Mouse (Mus musculus) layer of hippocampus, adult 9-11 months (tissue): ENCODE measurements at regions not wholly inside any gene's neighbourhood (a gene's known extent, or its start where the extent isn't known, plus 50 kb on each side); places are given as distances from the start of the nearest gene placed in this dataset.

Experiments
- DNase-seq: peaks from one replicate; pipeline ENCODE4 v3.0.0; 2022

DNA sequence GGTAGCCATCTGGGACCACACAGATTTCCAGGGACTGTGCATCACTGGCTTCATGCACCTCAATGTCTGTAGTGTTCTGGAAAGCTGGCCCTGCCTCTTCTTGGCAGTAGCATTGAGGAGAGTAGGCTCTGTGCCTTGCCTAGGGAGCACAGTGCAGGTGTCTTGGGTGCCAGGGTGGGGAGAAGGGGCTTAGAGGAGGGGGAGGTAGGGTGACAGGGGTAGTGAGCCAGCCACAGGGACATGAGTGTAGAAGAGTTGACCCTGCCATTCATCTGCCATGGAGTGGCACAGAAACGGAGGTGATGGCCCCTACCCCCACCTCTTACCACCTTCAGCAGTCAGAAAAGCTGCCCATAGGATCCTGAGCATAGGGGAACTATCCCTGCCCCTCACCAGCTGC lies 235.4 kb upstream of the Gli3 start:
- no peak for DNase-seq
